ENCODE assay signal across 9 mouse cellular contexts in genomic region chr2:146290871-146291637, GRCm38 (mm10).
DNase-seq lines count a peak whose midpoint lies in the region; ATAC-seq lines count a peak whose summit lies in the region.
"Had no signal": no experiment of that assay in that cellular context is flagged by ENCODE, and none has a peak within 500 bp of the region (broad histone marks: within the 10 kb centered on the region; RNA-seq: fewer than 3 reads in every experiment).

No protein-coding gene starts in this region.

- no peak overlapping the region for H3K27ac ChIP-seq in kidney, embryonic 16.5 days (ENCODE audit: low read length)
- H3K27ac ChIP-seq in hindbrain, embryonic 14.5 days: peak overlapping the region; percentile 64
- H3K27ac ChIP-seq in limb, embryonic 10.5 days: no peak overlapping the region
- H3K27ac ChIP-seq: liver, embryonic 15.5 days had no signal

- no peaks in the 10 kb centered on the region for H3K27me3 ChIP-seq in kidney, embryonic 16.5 days (ENCODE audit: insufficient read depth, low read length)
- no peaks in the 10 kb centered on the region for H3K27me3 ChIP-seq in hindbrain, embryonic 14.5 days (ENCODE audit: control insufficient read depth, insufficient read depth, low read length)
- H3K27me3 ChIP-seq in limb, embryonic 10.5 days (ENCODE audit: low read depth, poor library complexity, severe bottlenecking): no peaks in the 10 kb centered on the region
- H3K27me3 ChIP-seq: liver, embryonic 15.5 days had no signal

- WGBS in kidney, embryonic 16.5 days: 48% methylated on average over 14 of the region's 14 CpGs
- WGBS in hindbrain, embryonic 14.5 days: 4% methylated on average over 14 of the region's 14 CpGs
- WGBS in limb, embryonic 10.5 days: 50% methylated on average over 14 of the region's 14 CpGs

- 0 out of 2 replicates have a peak, but pooled peaks have one; percentile 42 for ATAC-seq in kidney, embryonic 16.5 days (ENCODE audit: low FRiP score, low TSS enrichment)
- peak; percentile 89 for ATAC-seq in hindbrain, embryonic 14.5 days (ENCODE audit: low FRiP score)
- no peak for ATAC-seq in CD4-positive, CD25-positive, alpha-beta regulatory T cell, adult 4 months

- DNase-seq in kidney, postnatal 36 days: no peak
- peak; percentile 71 for DNase-seq in hindbrain, embryonic 14.5 days (ENCODE audit: low spot score)
- DNase-seq in limb, embryonic 10.5 days (ENCODE audit: low spot score): peak; percentile 46
- DNase-seq in right cerebral cortex, postnatal 10 days (ENCODE audit: low spot score in 2 of 2): peak; percentile 79 to 87
- no peak for DNase-seq in kidney, postnatal 14 days
- DNase-seq in kidney, postnatal 25 days: no peak

- no peak overlapping the region for H3K9ac ChIP-seq in kidney, embryonic 16.5 days (replicated peaks; ENCODE audit: low read length)
- no peak overlapping the region for H3K9ac ChIP-seq in hindbrain, embryonic 14.5 days
- H3K9ac ChIP-seq: liver, embryonic 15.5 days had no signal

- H3K9me3 ChIP-seq in kidney, embryonic 16.5 days (ENCODE audit: low read length): no peaks in the 10 kb centered on the region
- no peaks in the 10 kb centered on the region for H3K9me3 ChIP-seq in hindbrain, embryonic 14.5 days (ENCODE audit: control insufficient read depth, low read length)
- H3K9me3 ChIP-seq in limb, embryonic 10.5 days (replicated peaks): no peaks in the 10 kb centered on the region
- H3K9me3 ChIP-seq: liver, embryonic 15.5 days had no signal

- no peak overlapping the region for H3K4me3 ChIP-seq in kidney, embryonic 16.5 days (ENCODE audit: low read length)
- H3K4me3 ChIP-seq in hindbrain, embryonic 14.5 days (replicated peaks; ENCODE audit: low read length): no peak overlapping the region
- H3K4me3 ChIP-seq in limb, embryonic 10.5 days: no peak overlapping the region
- H3K4me3 ChIP-seq: liver, embryonic 15.5 days had no signal

- H3K4me2 ChIP-seq in kidney, embryonic 16.5 days (replicated peaks; ENCODE audit: low read depth, low read length): no peak overlapping the region
- 0 out of 2 replicates have a peak overlapping the region, but pooled peaks have one; percentile 2 for H3K4me2 ChIP-seq in hindbrain, embryonic 14.5 days (replicated peaks)
- H3K4me2 ChIP-seq: liver, embryonic 15.5 days had no signal

- no peaks in the 10 kb centered on the region for H3K4me1 ChIP-seq in kidney, embryonic 16.5 days (ENCODE audit: insufficient read depth, low read length)
- H3K4me1 ChIP-seq in hindbrain, embryonic 14.5 days (replicated peaks; ENCODE audit: control insufficient read depth, insufficient read depth, low read length): peaks cover 29% of the 10 kb centered on the region
- H3K4me1 ChIP-seq in limb, embryonic 10.5 days: peaks cover 10% of the 10 kb centered on the region
- H3K4me1 ChIP-seq: liver, embryonic 15.5 days had no signal

- H3K36me3 ChIP-seq in kidney, embryonic 16.5 days (ENCODE audit: insufficient read depth, low read length): no peaks in the 10 kb centered on the region
- no peaks in the 10 kb centered on the region for H3K36me3 ChIP-seq in hindbrain, embryonic 14.5 days (replicated peaks; ENCODE audit: control insufficient read depth, insufficient read depth)
- no peaks in the 10 kb centered on the region for H3K36me3 ChIP-seq in limb, embryonic 10.5 days
- H3K36me3 ChIP-seq: liver, embryonic 15.5 days had no signal

Comparison
In these comparisons a context has a peak if more than half of its experiments do, and no peak if none do; other contexts are left out.
1. DNase-seq: peak in hindbrain, embryonic 14.5 days (single experiment), limb, embryonic 10.5 days (single experiment) and right cerebral cortex, postnatal 10 days (2 of 2); none in kidney, postnatal 36 days (0 of 2), kidney, postnatal 14 days (single experiment) and kidney, postnatal 25 days (0 of 2).